Mouse (Mus musculus): Measurements from ENCODE around the gene Krt83. TPM values are rescaled to one million over a fixed set of nuclear protein-coding genes. Genes with fewer than 3 reads are reported as not detected.
A peak's percentile ranks its signal among the peaks of the same experiment; 100 is the strongest.
"Not testable (repeated sequence)": the region's sequence is repeated elsewhere in the genome, so short reads cannot be mapped to it uniquely, and the experiment has no call there.

Gene Krt83
- polyA plus RNA-seq, 1 experiment = not detected

- Histone ChIP-seq H3K9me3 (replicated peaks; ENCODE audit: control insufficient read depth, insufficient read depth, low read length, poor library complexity, severe bottlenecking) (no peaks in the 10 kb centered on the region), H3K27ac (ENCODE audit: insufficient read depth, low read length) (no peak overlapping the region), H3K4me3 (ENCODE audit: low read depth, low read length) (no peak overlapping the region), H3K4me1 (ENCODE audit: control insufficient read depth, insufficient read depth, low read length) (no peaks in the 10 kb centered on the region), H3K9ac (ENCODE audit: low read depth, poor library complexity, severe bottlenecking) (no peak overlapping the region), H3K27me3 (ENCODE audit: control insufficient read depth, insufficient read depth, low read length, poor library complexity, severe bottlenecking) (no peaks in the 10 kb centered on the region), H3K36me3 (ENCODE audit: control insufficient read depth, insufficient read depth, low read length, poor library complexity, severe bottlenecking) (no peaks in the 10 kb centered on the region)
- TF ChIP-seq POLR2A (IDR thresholded peaks at IDR 0.05; ENCODE audit: insufficient read depth, low read length) (no peak), CTCF (IDR thresholded peaks at IDR 0.05; ENCODE audit: low read depth, low read length) (no peak), EP300 (IDR thresholded peaks at IDR 0.05; ENCODE audit: insufficient read depth, low read depth, low read length) (no peak)
Measured at GRCm38 (mm10) chr15:101522556-101523232, 31.4 kb upstream of the Krt83 start.

GRCm38 (mm10) chr15:101519792-101520191 is 28.5 kb upstream of the Krt83 start:
- peak; percentile 84 for TF ChIP-seq CTCF (IDR thresholded peaks at IDR 0.05; ENCODE audit: low read depth, low read length)
- TF ChIP-seq POLR2A (IDR thresholded peaks at IDR 0.05; ENCODE audit: insufficient read depth, low read length) = no peak

GRCm38 (mm10) chr15:101517161-101517560 is 25.8 kb upstream of the Krt83 start, which contains the start of gene Gm49425:
Gm49425 (minus strand) TSS chr15:101517261.
- H3K27ac ChIP-seq (ENCODE audit: insufficient read depth, low read length); H3K9me3 ChIP-seq (replicated peaks; ENCODE audit: control insufficient read depth, insufficient read depth, low read length, poor library complexity, severe bottlenecking); H3K36me3 ChIP-seq (ENCODE audit: control insufficient read depth, insufficient read depth, low read length, poor library complexity, severe bottlenecking); H3K4me1 ChIP-seq (ENCODE audit: control insufficient read depth, insufficient read depth, low read length); H3K27me3 ChIP-seq (ENCODE audit: control insufficient read depth, insufficient read depth, low read length, poor library complexity, severe bottlenecking); H3K9ac ChIP-seq (ENCODE audit: low read depth, poor library complexity, severe bottlenecking); H3K4me3 ChIP-seq (ENCODE audit: low read depth, low read length): not testable (repeated sequence)

More at GRCm38 (mm10) chr15:101519792-101520191, 28.5 kb upstream of the Krt83 start:
- no peak overlapping the region for H3K4me3 ChIP-seq (ENCODE audit: low read depth, low read length)
- H3K27ac ChIP-seq (ENCODE audit: insufficient read depth, low read length) = no peak overlapping the region
- no peak overlapping the region for H3K9ac ChIP-seq (ENCODE audit: low read depth, poor library complexity, severe bottlenecking)
- no peaks in the 10 kb centered on the region for H3K9me3 ChIP-seq (replicated peaks; ENCODE audit: control insufficient read depth, insufficient read depth, low read length, poor library complexity, severe bottlenecking)
- H3K27me3 ChIP-seq (ENCODE audit: control insufficient read depth, insufficient read depth, low read length, poor library complexity, severe bottlenecking) = no peaks in the 10 kb centered on the region
- no peaks in the 10 kb centered on the region for H3K4me1 ChIP-seq (ENCODE audit: control insufficient read depth, insufficient read depth, low read length)
- H3K36me3 ChIP-seq (ENCODE audit: control insufficient read depth, insufficient read depth, low read length, poor library complexity, severe bottlenecking) = no peaks in the 10 kb centered on the region

GRCm38 (mm10) chr15:101508247-101508646 is 16.9 kb upstream of the Krt83 start:
- TF ChIP-seq EP300 (IDR thresholded peaks at IDR 0.05; ENCODE audit: insufficient read depth, low read depth, low read length) = no peak
- no peak for TF ChIP-seq POLR2A (IDR thresholded peaks at IDR 0.05; ENCODE audit: insufficient read depth, low read length)
- TF ChIP-seq CTCF (IDR thresholded peaks at IDR 0.05; ENCODE audit: low read depth, low read length) = no peak
- Histone ChIP-seq H3K36me3 (ENCODE audit: control insufficient read depth, insufficient read depth, low read length, poor library complexity, severe bottlenecking) (no peaks in the 10 kb centered on the region), H3K27me3 (ENCODE audit: control insufficient read depth, insufficient read depth, low read length, poor library complexity, severe bottlenecking) (no peaks in the 10 kb centered on the region), H3K4me3 (ENCODE audit: low read depth, low read length) (no peak overlapping the region), H3K4me1 (ENCODE audit: control insufficient read depth, insufficient read depth, low read length) (no peaks in the 10 kb centered on the region), H3K9ac (ENCODE audit: low read depth, poor library complexity, severe bottlenecking) (no peak overlapping the region), H3K27ac (ENCODE audit: insufficient read depth, low read length) (no peak overlapping the region), H3K9me3 (replicated peaks; ENCODE audit: control insufficient read depth, insufficient read depth, low read length, poor library complexity, severe bottlenecking) (no peaks in the 10 kb centered on the region)

- Histone ChIP-seq H3K36me3 (ENCODE audit: control insufficient read depth, insufficient read depth, low read length, poor library complexity, severe bottlenecking) (no peaks in the 10 kb centered on the region), H3K4me1 (ENCODE audit: control insufficient read depth, insufficient read depth, low read length) (no peaks in the 10 kb centered on the region), H3K27ac (ENCODE audit: insufficient read depth, low read length) (no peak overlapping the region)
Measured at GRCm38 (mm10) chr15:101506896-101507758, 15.8 kb upstream of the Krt83 start.

GRCm38 (mm10) chr15:101497181-101497580 is 5.9 kb upstream of the Krt83 start:
- no peaks in the 10 kb centered on the region for H3K27me3 ChIP-seq (ENCODE audit: control insufficient read depth, insufficient read depth, low read length, poor library complexity, severe bottlenecking)
- no peak overlapping the region for H3K27ac ChIP-seq (ENCODE audit: insufficient read depth, low read length)
- no peak overlapping the region for H3K9ac ChIP-seq (ENCODE audit: low read depth, poor library complexity, severe bottlenecking)
- no peaks in the 10 kb centered on the region for H3K4me1 ChIP-seq (ENCODE audit: control insufficient read depth, insufficient read depth, low read length)
- H3K36me3 ChIP-seq (ENCODE audit: control insufficient read depth, insufficient read depth, low read length, poor library complexity, severe bottlenecking) = no peaks in the 10 kb centered on the region
- H3K4me3 ChIP-seq (ENCODE audit: low read depth, low read length) = no peak overlapping the region
- no peaks in the 10 kb centered on the region for H3K9me3 ChIP-seq (replicated peaks; ENCODE audit: control insufficient read depth, insufficient read depth, low read length, poor library complexity, severe bottlenecking)
- TF ChIP-seq CTCF (IDR thresholded peaks at IDR 0.05; ENCODE audit: low read depth, low read length) (peak; percentile 66), POLR2A (IDR thresholded peaks at IDR 0.05; ENCODE audit: insufficient read depth, low read length) (no peak)

More at GRCm38 (mm10) chr15:101506896-101507758, 15.8 kb upstream of the Krt83 start:
- Histone ChIP-seq H3K27me3 (ENCODE audit: control insufficient read depth, insufficient read depth, low read length, poor library complexity, severe bottlenecking) (no peaks in the 10 kb centered on the region), H3K9me3 (replicated peaks; ENCODE audit: control insufficient read depth, insufficient read depth, low read length, poor library complexity, severe bottlenecking) (no peaks in the 10 kb centered on the region), H3K4me3 (ENCODE audit: low read depth, low read length) (no peak overlapping the region), H3K9ac (ENCODE audit: low read depth, poor library complexity, severe bottlenecking) (no peak overlapping the region)
- TF ChIP-seq POLR2A (IDR thresholded peaks at IDR 0.05; ENCODE audit: insufficient read depth, low read length) (no peak), EP300 (IDR thresholded peaks at IDR 0.05; ENCODE audit: insufficient read depth, low read depth, low read length) (no peak), CTCF (IDR thresholded peaks at IDR 0.05; ENCODE audit: low read depth, low read length) (no peak)
